Mouse (Mus musculus): ENCODE measurements around the gene Sult2b1.

GRCm38 (mm10) chr7:45697894-45698293 is 86.6 kb downstream of the Sult2b1 start:
- no peak for TF ChIP-seq POLR2A (IDR thresholded peaks at IDR 0.05; ENCODE audit: extremely low read depth, insufficient read depth, low read length)
- no peak for TF ChIP-seq CTCF (IDR thresholded peaks at IDR 0.05; ENCODE audit: low read depth, low read length)

Measured in liver, adult 2 months (tissue).